Mouse (Mus musculus) small intestine, adult 2 months (tissue): ENCODE results near the gene Ilkap.

Experiments used
- CTCF ChIP-seq: fragments of 200-500 bp; IDR thresholded peaks from 2 replicates; pipeline ENCODE4 v1.5.1; 2012; ENCODE audit warnings: low read depth, mild to moderate bottlenecking, control low read depth, inconsistent platforms, low read length, moderate library complexity, mixed read lengths; ENCODE audit not compliant: insufficient replicate concordance, insufficient read length; ENCODE audit errors: extremely low read depth
- POLR2A ChIP-seq: fragments of 200-500 bp; IDR thresholded peaks from 2 replicates; pipeline ENCODE4 v1.6.1; 2012; ENCODE audit warnings: low read depth, mild to moderate bottlenecking, control low read depth, inconsistent platforms, low read length, moderate library complexity

GRCm38 (mm10) chr1:91373414-91373835 lies 25.2 kb downstream of the Ilkap start:
- no peak for TF ChIP-seq CTCF
- TF ChIP-seq POLR2A, result no peak
